Mouse (Mus musculus): ENCODE data around the gene Col8a2. TPM values are rescaled to one million over a fixed set of nuclear protein-coding genes. Genes with fewer than 3 reads are reported as not detected.

The Col8a2 gene
- total RNA-seq (2023) = not detected

GRCm38 (mm10) chr4:126286492-126286891, at the start of gene Col8a2:
Col8a2 (plus strand) TSS chr4:126286793.

GRCm38 (mm10) chr4:126256131-126256791, 30.3 kb upstream of the Col8a2 start, which contains the start of gene Map7d1:
Map7d1 (minus strand) TSS chr4:126256343.

GRCm38 (mm10) chr4:126262119-126262807, 24.3 kb upstream of the Col8a2 start, which contains the start of gene Trappc3:
Trappc3 (plus strand) TSS chr4:126262325.

GRCm38 (mm10) chr4:126321111-126321853, 34.7 kb downstream of the Col8a2 start, which contains the start of gene Adprhl2:
Adprhl2 (minus strand) TSS chr4:126321703.

GRCm38 (mm10) chr4:126325281-126325861, 38.8 kb downstream of the Col8a2 start, which contains the start of gene Tekt2:
Tekt2 (minus strand) TSS chr4:126325688.

Other genes with a start within 250 kb of the Col8a2 start
- gene Mrps15, start 239.9 kb upstream of the Col8a2 start, total RNA-seq (2023) = 50.0 TPM
- gene Oscp1, start 228.2 kb upstream of the Col8a2 start, total RNA-seq (2023) = 0.56 TPM
- gene Lsm10, start 190.2 kb upstream of the Col8a2 start, total RNA-seq (2023) = 11.0 TPM
- gene Stk40, start 182.8 kb upstream of the Col8a2 start, total RNA-seq (2023) = 29.0 TPM
- 13.0 TPM for gene Eva1b, start 139.0 kb upstream of the Col8a2 start, total RNA-seq (2023)
- gene Sh3d21, start 123.3 kb upstream of the Col8a2 start, total RNA-seq (2023) = 1.3 TPM
- gene Thrap3, start 84.0 kb upstream of the Col8a2 start, total RNA-seq (2023) = 708 TPM
- 51.6 TPM for gene Map7d1, start 30.4 kb upstream of the Col8a2 start, total RNA-seq (2023)
- 36.0 TPM for gene Trappc3, start 24.5 kb upstream of the Col8a2 start, total RNA-seq (2023)
- gene Adprhl2, start 34.9 kb downstream of the Col8a2 start, total RNA-seq (2023) = 31.7 TPM
- not detected for gene Tekt2, start 38.9 kb downstream of the Col8a2 start, total RNA-seq (2023)
- 39.1 TPM for gene Ago3, start 142.8 kb downstream of the Col8a2 start, total RNA-seq (2023)
- gene Ago1, start 181.8 kb downstream of the Col8a2 start, total RNA-seq (2023) = 37.7 TPM
- 0.50 TPM for gene Ago4, start 246.7 kb downstream of the Col8a2 start, total RNA-seq (2023)